15 mouse cellular contexts compared by ENCODE assay signal in the genomic region with DNA sequence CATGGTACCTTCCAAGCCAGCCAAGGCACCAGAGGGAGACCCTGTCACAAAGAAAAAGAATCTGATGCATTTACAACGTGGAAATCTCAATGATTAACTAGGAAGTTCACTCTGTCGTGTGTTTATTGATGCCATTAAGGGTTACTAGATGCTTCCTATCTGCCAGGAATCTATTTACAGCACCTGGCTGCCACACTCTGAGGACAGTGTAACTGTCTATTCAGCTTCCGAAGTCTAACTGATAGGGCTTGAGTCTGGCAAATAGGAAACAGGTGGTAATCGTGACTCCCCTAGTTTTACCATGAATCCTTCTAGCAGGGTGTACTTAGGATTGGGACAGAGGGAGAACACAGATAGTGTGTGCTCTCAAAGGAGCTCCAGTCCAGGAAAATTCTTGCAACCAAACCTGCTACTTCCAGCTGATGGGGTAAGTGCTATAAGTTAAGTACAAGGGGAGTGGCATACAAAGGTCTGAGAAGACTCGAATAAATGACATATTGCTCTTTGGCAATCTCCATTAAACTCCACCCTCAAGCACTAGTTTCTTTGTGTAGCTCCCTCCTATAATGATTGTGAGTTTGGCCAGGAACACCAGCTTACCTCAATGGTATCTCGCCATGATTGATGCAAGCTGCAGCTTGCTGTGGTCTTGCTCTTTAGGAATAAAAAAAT. TPM values are rescaled to one million over a fixed set of nuclear protein-coding genes. Genes with fewer than 3 reads are reported as not detected.
DNase-seq lines count a peak whose midpoint lies in the region; ATAC-seq lines count a peak whose summit lies in the region.
"Had no signal": no experiment of that assay in that cellular context is flagged by ENCODE, and none has a peak within 500 bp of the region (broad histone marks: within the 10 kb centered on the region; RNA-seq: fewer than 3 reads in every experiment).

No protein-coding gene starts in this region.

- no peak for DNase-seq in embryonic facial prominence, embryonic 14.5 days (ENCODE audit: low spot score)
- DNase-seq in embryonic facial prominence, embryonic 10.5 days (ENCODE audit: low spot score): no peak
- no peak for DNase-seq in heart, adult 8-10 months (ENCODE audit: low spot score)
- peak; percentile 84 for DNase-seq in fat pad, adult 2 months (ENCODE audit: extremely low read depth, low read depth, low spot score)
- DNase-seq in right cerebral cortex, postnatal 10 days (ENCODE audit: low spot score in 2 of 2): no peak
- DNase-seq: cerebellum, postnatal 25 days; thymus, postnatal 36 days had no signal

- H3K9ac ChIP-seq in embryonic facial prominence, embryonic 14.5 days (ENCODE audit: low read depth, low read length): no peak overlapping the region
- H3K9ac ChIP-seq in heart, embryonic 15.5 days: 0 out of 2 replicates have a peak overlapping the region, but pooled peaks have one; percentile 8
- H3K9ac ChIP-seq: embryonic facial prominence, embryonic 13.5 days; lung, embryonic 15.5 days had no signal

- H3K36me3 ChIP-seq in embryonic facial prominence, embryonic 14.5 days (ENCODE audit: control insufficient read depth, insufficient read depth, low read length): no peaks in the 10 kb centered on the region
- H3K36me3 ChIP-seq in embryonic facial prominence, embryonic 10.5 days (replicated peaks): no peaks in the 10 kb centered on the region
- no peaks in the 10 kb centered on the region for H3K36me3 ChIP-seq in heart, embryonic 15.5 days
- H3K36me3 ChIP-seq: embryonic facial prominence, embryonic 13.5 days; lung, embryonic 15.5 days had no signal

- WGBS in embryonic facial prominence, embryonic 14.5 days: 53% methylated on average over 6 of the region's 6 CpGs
- WGBS in embryonic facial prominence, embryonic 10.5 days: 74% methylated on average over 6 of the region's 6 CpGs
- 49% methylated on average over 6 of the region's 6 CpGs for WGBS in heart, embryonic 15.5 days

- no peak overlapping the region for H3K4me2 ChIP-seq in embryonic facial prominence, embryonic 14.5 days (ENCODE audit: low read depth, low read length)
- peak overlapping the region; percentile 18; the same call in 1 of the 2 replicates for H3K4me2 ChIP-seq in heart, embryonic 15.5 days
- H3K4me2 ChIP-seq: embryonic facial prominence, embryonic 13.5 days; lung, embryonic 15.5 days had no signal

- H3K27me3 ChIP-seq in embryonic facial prominence, embryonic 14.5 days (replicated peaks; ENCODE audit: control insufficient read depth, insufficient read depth, low read length): no peaks in the 10 kb centered on the region
- H3K27me3 ChIP-seq in embryonic facial prominence, embryonic 10.5 days (replicated peaks; ENCODE audit: low read depth, poor library complexity, severe bottlenecking): no peaks in the 10 kb centered on the region
- H3K27me3 ChIP-seq in heart, embryonic 15.5 days: no peaks in the 10 kb centered on the region
- H3K27me3 ChIP-seq: CH12.LX; embryonic facial prominence, embryonic 13.5 days; lung, embryonic 15.5 days; Patski had no signal

- ATAC-seq in embryonic facial prominence, embryonic 14.5 days (ENCODE audit: low read depth): 0 out of 2 replicates have a peak, but pooled peaks have one; percentile 3
- no peak for ATAC-seq in heart, embryonic 15.5 days (replicated peaks; ENCODE audit: insufficient number of reproducible peaks, insufficient read depth, low FRiP score, low read depth)
- ATAC-seq in megakaryocyte-erythroid progenitor cell, adult 5-6 weeks (replicated peaks; ENCODE audit: low FRiP score, low TSS enrichment, poor library complexity, severe bottlenecking): peak; percentile 47
- ATAC-seq in CD4-positive, CD25-positive, alpha-beta regulatory T cell, adult 4 months: no peak

- no peak overlapping the region for H3K27ac ChIP-seq in embryonic facial prominence, embryonic 14.5 days (replicated peaks; ENCODE audit: low read depth, low read length)
- no peak overlapping the region for H3K27ac ChIP-seq in embryonic facial prominence, embryonic 10.5 days (replicated peaks)
- H3K27ac ChIP-seq in heart, embryonic 15.5 days: peak overlapping the region; percentile 85
- H3K27ac ChIP-seq: embryonic facial prominence, embryonic 13.5 days; hindbrain, postnatal 0 days; lung, embryonic 15.5 days had no signal

- H3K4me3 ChIP-seq in embryonic facial prominence, embryonic 14.5 days (ENCODE audit: low read depth, low read length): no peak overlapping the region
- H3K4me3 ChIP-seq in embryonic facial prominence, embryonic 10.5 days: no peak overlapping the region
- no peak overlapping the region for H3K4me3 ChIP-seq in heart, embryonic 15.5 days
- H3K4me3 ChIP-seq: embryonic facial prominence, embryonic 13.5 days; lung, embryonic 15.5 days had no signal

- H3K4me1 ChIP-seq in embryonic facial prominence, embryonic 14.5 days (ENCODE audit: control insufficient read depth, insufficient read depth, low read length): no peaks in the 10 kb centered on the region
- H3K4me1 ChIP-seq in embryonic facial prominence, embryonic 10.5 days: 0 out of 2 replicates have a peak, but pooled peaks cover 9% of the 10 kb centered on the region
- peaks cover 20% of the 10 kb centered on the region for H3K4me1 ChIP-seq in heart, embryonic 15.5 days (replicated peaks)
- H3K4me1 ChIP-seq: embryonic facial prominence, embryonic 13.5 days had no signal

- H3K9me3 ChIP-seq in embryonic facial prominence, embryonic 14.5 days (ENCODE audit: control insufficient read depth, low read length): no peaks in the 10 kb centered on the region
- no peaks in the 10 kb centered on the region for H3K9me3 ChIP-seq in embryonic facial prominence, embryonic 10.5 days
- no peaks in the 10 kb centered on the region for H3K9me3 ChIP-seq in heart, embryonic 15.5 days (replicated peaks)
- H3K9me3 ChIP-seq: embryonic facial prominence, embryonic 13.5 days; lung, embryonic 15.5 days had no signal

RNA-seq across cellular contexts. Expression of a gene that starts 10.6 kb away (rescaled TPM):
- 72.8 and 76.8 TPM in 2 replicates for polyA plus RNA-seq in embryonic facial prominence, embryonic 14.5 days (2014; fragmentation: Nextera tagmentation; extraction: Ambion mirVana)
- polyA plus RNA-seq in embryonic facial prominence, embryonic 10.5 days (2016; fragmentation: Nextera tagmentation; extraction: Ambion mirVana): 24.8 and 26.4 TPM in 2 replicates
- 35.4 and 40.6 TPM in 2 replicates for polyA plus RNA-seq in heart, embryonic 15.5 days (2015; fragmentation: Nextera tagmentation; extraction: Ambion mirVana)
- total RNA-seq in heart, adult 8-10 months (2022): 100 to 1,000 TPM; 134 to 157 (median 146) TPM
- total RNA-seq in megakaryocyte-erythroid progenitor cell, adult 5-6 weeks (2014; fragmentation: Nextera tagmentation): 4.2 and 5.1 TPM in 2 replicates
- total RNA-seq in megakaryocyte-erythroid progenitor cell, adult 5-6 weeks (2017): 23.1 TPM in 2 replicates
- polyA plus RNA-seq in CD4-positive, CD25-positive, alpha-beta regulatory T cell, adult 4 months (2017; shearing (Covaris generic)): 1 to 10 TPM in 1 of 2 experiments, under 1 TPM in 1; 0.76 to 1.0 TPM

Comparison
In these comparisons a context has a peak if more than half of its experiments do, and no peak if none do; other contexts are left out.
1. ATAC-seq: peak in embryonic facial prominence, embryonic 14.5 days (single experiment) and megakaryocyte-erythroid progenitor cell, adult 5-6 weeks (single experiment); none in heart, embryonic 15.5 days (single experiment) and CD4-positive, CD25-positive, alpha-beta regulatory T cell, adult 4 months (single experiment).
2. RNA of a gene that starts 10.6 kb away (polyA plus RNA-seq): 72.8 to 76.8 TPM in embryonic facial prominence, embryonic 14.5 days, 35.4 to 40.6 TPM in heart, embryonic 15.5 days and 24.8 to 26.4 TPM in embryonic facial prominence, embryonic 10.5 days; 0.76 to 1.0 TPM in CD4-positive, CD25-positive, alpha-beta regulatory T cell, adult 4 months; every median in the first group is over 10 times any median in the second.